Mouse (Mus musculus): Measurements from ENCODE around the gene Gcn1l1.

DNA sequence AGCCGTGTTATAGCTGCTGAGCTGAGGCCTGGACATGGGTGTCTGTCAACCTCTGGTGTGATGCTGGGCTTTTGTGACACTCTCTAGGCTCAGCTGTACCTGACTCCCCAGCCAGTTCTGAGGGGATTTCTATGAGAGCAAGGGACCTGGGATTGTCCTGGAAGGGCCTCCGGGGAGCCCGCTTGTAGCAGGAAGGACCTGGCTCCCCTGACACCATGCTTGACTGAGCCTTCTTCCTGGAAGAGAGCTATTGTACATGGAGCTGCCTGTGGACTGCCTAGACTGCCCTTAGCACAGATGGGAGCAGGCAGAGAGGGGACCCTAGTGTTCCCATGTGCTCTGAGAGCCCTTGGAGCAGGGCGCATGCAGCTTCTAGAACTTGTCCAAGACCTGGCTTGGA is 39.6 kb upstream of the Gcn1l1 start:
- TF ChIP-seq CTCF (IDR thresholded peaks at IDR 0.05; ENCODE audit: borderline replicate concordance, extremely low read depth, insufficient read depth, insufficient read length) (no peak), POLR2A (IDR thresholded peaks at IDR 0.05; ENCODE audit: borderline replicate concordance, extremely low read depth, insufficient read depth, insufficient read length, poor library complexity, severe bottlenecking) (no peak)
